Mouse (Mus musculus): ENCODE results near the gene Entpd1. TPM values are rescaled to one million over a fixed set of nuclear protein-coding genes. Genes with fewer than 3 reads are reported as not detected.
"Not testable (repeated sequence)": the region's sequence is repeated elsewhere in the genome, so short reads cannot be mapped to it uniquely, and the experiment has no call there.

The Entpd1 gene
- polyA plus RNA-seq, 1 experiment = 17.6 TPM

GRCm38 (mm10) chr19:40605189-40605588 is 7.0 kb upstream of the Entpd1 start:
- TF ChIP-seq POLR2A (IDR thresholded peaks at IDR 0.05; ENCODE audit: borderline replicate concordance, control insufficient read depth, low read depth, low read length) = no peak
- TF ChIP-seq CTCF (IDR thresholded peaks at IDR 0.05; ENCODE audit: control insufficient read depth, insufficient read depth, low read length) = no peak
- WGBS = 78% methylated on average over 9 of the region's 9 CpGs
- H3K4me1 ChIP-seq (ENCODE audit: control insufficient read depth, insufficient read depth, low read length) = no peaks in the 10 kb centered on the region
- no peak overlapping the region for H3K27ac ChIP-seq (ENCODE audit: control insufficient read depth, insufficient read depth, low read depth, low read length, poor library complexity)
- no peak overlapping the region for H3K4me3 ChIP-seq (replicated peaks; ENCODE audit: control insufficient read depth, low read depth, low read length)

DNA sequence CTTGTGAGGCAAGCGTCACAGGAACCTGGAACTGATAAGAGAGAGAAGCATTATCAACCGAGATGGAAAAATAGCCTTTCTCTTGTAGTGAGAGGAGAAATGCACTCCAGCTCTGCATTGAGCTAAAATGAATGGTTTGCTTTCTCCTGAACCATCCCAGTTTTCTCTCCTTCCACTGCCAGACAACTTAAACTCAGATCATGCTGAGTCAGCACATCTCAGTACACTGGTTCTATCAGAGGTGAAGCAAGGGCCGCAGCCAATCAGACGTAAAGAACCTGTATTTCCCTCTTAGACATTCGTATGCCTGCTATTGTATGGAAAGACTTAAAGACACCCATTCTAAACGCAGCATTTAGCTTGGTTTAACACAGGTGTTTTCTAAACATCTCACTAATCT is 4.5 kb upstream of the Entpd1 start:
- 78% methylated on average over 6 of the region's 6 CpGs for WGBS
- TF ChIP-seq CTCF (IDR thresholded peaks at IDR 0.05; ENCODE audit: control insufficient read depth, insufficient read depth, low read length) = no peak
- no peak for TF ChIP-seq POLR2A (IDR thresholded peaks at IDR 0.05; ENCODE audit: borderline replicate concordance, control insufficient read depth, low read depth, low read length)
- no peak overlapping the region for H3K4me3 ChIP-seq (replicated peaks; ENCODE audit: control insufficient read depth, low read depth, low read length)
- no peak overlapping the region for H3K27ac ChIP-seq (ENCODE audit: control insufficient read depth, insufficient read depth, low read depth, low read length, poor library complexity)
- no peaks in the 10 kb centered on the region for H3K4me1 ChIP-seq (ENCODE audit: control insufficient read depth, insufficient read depth, low read length)

DNA sequence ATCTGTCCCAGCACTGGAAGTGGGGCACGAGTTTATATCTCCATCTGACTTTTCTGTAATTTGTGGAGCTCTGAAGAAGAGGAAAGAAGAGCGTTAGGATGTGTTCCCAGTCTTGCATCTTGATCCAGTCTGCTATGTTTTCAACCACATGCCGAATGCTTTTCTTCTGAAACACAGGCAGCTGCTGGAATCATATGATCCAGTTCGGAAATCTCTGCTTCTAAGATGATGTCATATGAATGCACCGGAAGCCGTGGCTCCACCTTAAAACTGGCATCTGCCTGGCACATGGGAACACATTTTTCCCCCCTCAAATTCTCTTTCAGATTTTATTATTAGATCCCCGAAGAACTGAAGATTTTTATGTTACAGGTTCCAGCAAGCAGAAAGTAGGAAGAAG is 2.6 kb downstream of the Entpd1 start:
- no peaks in the 10 kb centered on the region; the same call in 1 of the 2 replicates for H3K4me1 ChIP-seq (ENCODE audit: control insufficient read depth, insufficient read depth, low read length)
- no peak overlapping the region for H3K4me3 ChIP-seq (replicated peaks; ENCODE audit: control insufficient read depth, low read depth, low read length)
- TF ChIP-seq CTCF (IDR thresholded peaks at IDR 0.05; ENCODE audit: control insufficient read depth, insufficient read depth, low read length) = no peak
- no peak for TF ChIP-seq POLR2A (IDR thresholded peaks at IDR 0.05; ENCODE audit: borderline replicate concordance, control insufficient read depth, low read depth, low read length)
- WGBS = 81% methylated on average over 7 of the region's 7 CpGs
- no peak overlapping the region for H3K27ac ChIP-seq (ENCODE audit: control insufficient read depth, insufficient read depth, low read depth, low read length, poor library complexity)

- TF ChIP-seq POLR2A (IDR thresholded peaks at IDR 0.05; ENCODE audit: borderline replicate concordance, control insufficient read depth, low read depth, low read length) = no peak
- no peak for TF ChIP-seq CTCF (IDR thresholded peaks at IDR 0.05; ENCODE audit: control insufficient read depth, insufficient read depth, low read length)
- Histone ChIP-seq H3K27ac (ENCODE audit: control insufficient read depth, insufficient read depth, low read depth, low read length, poor library complexity) (no peak overlapping the region), H3K4me1 (ENCODE audit: control insufficient read depth, insufficient read depth, low read length) (no peaks in the 10 kb centered on the region; the same call in 1 of the 2 replicates), H3K4me3 (replicated peaks; ENCODE audit: control insufficient read depth, low read depth, low read length) (no peak overlapping the region)
- 19% methylated on average over 7 of the region's 7 CpGs for WGBS
Measured at GRCm38 (mm10) chr19:40616021-40616420, 3.9 kb downstream of the Entpd1 start.

DNA sequence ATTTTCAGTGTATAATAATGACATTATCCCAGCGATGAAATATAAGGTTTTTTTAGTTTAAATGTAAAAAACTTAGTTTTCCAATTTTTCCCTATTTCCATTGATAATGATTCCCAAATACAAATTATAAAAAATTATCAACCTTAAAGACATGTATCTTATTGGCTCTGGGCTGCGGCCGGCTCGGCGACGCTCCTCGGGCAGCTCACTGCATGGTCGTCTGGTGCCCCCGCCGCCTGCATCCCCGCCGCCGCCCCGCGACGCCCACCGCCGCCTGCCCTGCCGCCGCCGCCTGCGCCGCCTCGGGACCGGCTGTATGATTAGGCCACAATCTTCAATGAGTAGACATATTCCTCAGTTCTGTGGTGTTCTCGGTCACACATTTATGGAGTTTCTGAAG is 9.4 kb downstream of the Entpd1 start:
- H3K4me3 ChIP-seq (replicated peaks; ENCODE audit: control insufficient read depth, low read depth, low read length); H3K4me1 ChIP-seq (ENCODE audit: control insufficient read depth, insufficient read depth, low read length): not testable (repeated sequence)
- WGBS = 95% methylated on average over 18 of the region's 26 CpGs

GRCm38 (mm10) chr19:40625935-40626334 is 13.8 kb downstream of the Entpd1 start:
- Histone ChIP-seq H3K4me1 (ENCODE audit: control insufficient read depth, insufficient read depth, low read length) (no peaks in the 10 kb centered on the region), H3K4me3 (replicated peaks; ENCODE audit: control insufficient read depth, low read depth, low read length) (no peak overlapping the region), H3K27ac (ENCODE audit: control insufficient read depth, insufficient read depth, low read depth, low read length, poor library complexity) (no peak overlapping the region)
- no peak for TF ChIP-seq POLR2A (IDR thresholded peaks at IDR 0.05; ENCODE audit: borderline replicate concordance, control insufficient read depth, low read depth, low read length)
- TF ChIP-seq CTCF (IDR thresholded peaks at IDR 0.05; ENCODE audit: control insufficient read depth, insufficient read depth, low read length) = no peak
- WGBS = 68% methylated on average over 12 of the region's 12 CpGs

More for the DNA sequence above, 9.4 kb downstream of the Entpd1 start:
- H3K27ac ChIP-seq (ENCODE audit: control insufficient read depth, insufficient read depth, low read depth, low read length, poor library complexity) = not testable (repeated sequence)

DNA sequence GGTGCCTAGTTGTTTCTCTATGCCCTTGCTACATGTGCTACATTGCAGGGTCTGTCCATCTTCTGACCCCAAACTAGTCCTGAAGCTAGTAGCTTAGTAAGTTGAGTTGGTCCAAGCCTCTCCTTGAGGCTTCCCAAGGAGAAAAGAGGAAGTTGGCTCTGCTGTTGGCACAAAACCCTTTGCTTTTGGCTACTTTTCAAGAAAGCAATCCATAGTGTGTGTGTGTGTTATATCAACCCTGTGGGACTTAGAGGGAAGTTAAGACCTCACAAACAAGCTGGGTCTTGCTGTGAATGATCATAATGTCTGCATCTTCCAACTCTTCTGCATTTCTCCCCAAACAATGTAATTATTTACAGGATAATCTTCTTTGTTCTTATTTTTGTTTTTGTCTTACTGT is 16.8 kb downstream of the Entpd1 start:
- H3K4me3 ChIP-seq (replicated peaks; ENCODE audit: control insufficient read depth, low read depth, low read length) = no peak overlapping the region
- no peaks in the 10 kb centered on the region; the same call in 1 of the 2 replicates for H3K4me1 ChIP-seq (ENCODE audit: control insufficient read depth, insufficient read depth, low read length)
- TF ChIP-seq POLR2A (IDR thresholded peaks at IDR 0.05; ENCODE audit: borderline replicate concordance, control insufficient read depth, low read depth, low read length) (no peak), CTCF (IDR thresholded peaks at IDR 0.05; ENCODE audit: control insufficient read depth, insufficient read depth, low read length) (no peak)
- H3K27ac ChIP-seq (ENCODE audit: control insufficient read depth, insufficient read depth, low read depth, low read length, poor library complexity) = no peak overlapping the region

- no peak overlapping the region for H3K4me3 ChIP-seq (replicated peaks; ENCODE audit: control insufficient read depth, low read depth, low read length)
- no peaks in the 10 kb centered on the region; the same call in 1 of the 2 replicates for H3K4me1 ChIP-seq (ENCODE audit: control insufficient read depth, insufficient read depth, low read length)
- no peak for TF ChIP-seq CTCF (IDR thresholded peaks at IDR 0.05; ENCODE audit: control insufficient read depth, insufficient read depth, low read length)
- TF ChIP-seq POLR2A (IDR thresholded peaks at IDR 0.05; ENCODE audit: borderline replicate concordance, control insufficient read depth, low read depth, low read length) = no peak
- WGBS = 57% methylated on average over 3 of the region's 3 CpGs
- no peak overlapping the region for H3K27ac ChIP-seq (ENCODE audit: control insufficient read depth, insufficient read depth, low read depth, low read length, poor library complexity)
Measured at GRCm38 (mm10) chr19:40630096-40630495, 17.9 kb downstream of the Entpd1 start.

- Histone ChIP-seq H3K4me1 (ENCODE audit: control insufficient read depth, insufficient read depth, low read length) (no peaks in the 10 kb centered on the region; the same call in 1 of the 2 replicates), H3K27ac (ENCODE audit: control insufficient read depth, insufficient read depth, low read depth, low read length, poor library complexity) (no peak overlapping the region; the same call in 1 of the 2 replicates), H3K4me3 (replicated peaks; ENCODE audit: control insufficient read depth, low read depth, low read length) (no peak overlapping the region)
- 6% methylated on average over 7 of the region's 7 CpGs for WGBS
- no peak for TF ChIP-seq CTCF (IDR thresholded peaks at IDR 0.05; ENCODE audit: control insufficient read depth, insufficient read depth, low read length)
- TF ChIP-seq POLR2A (IDR thresholded peaks at IDR 0.05; ENCODE audit: borderline replicate concordance, control insufficient read depth, low read depth, low read length) = no peak
Measured at GRCm38 (mm10) chr19:40630606-40631005, 18.4 kb downstream of the Entpd1 start.
